Mouse (Mus musculus) ES-E14 (cell line): ENCODE data around the gene Gpr37l1. TPM values are rescaled to one million over a fixed set of nuclear protein-coding genes. Genes with fewer than 3 reads are reported as not detected.

Experiments used
- DNase-seq: peaks from one replicate; pipeline ENCODE4 v3.0.0-alpha.2; 2013; ENCODE audit warnings: low read depth, low spot score
- H3K27ac ChIP-seq: 2 replicates; pipeline ENCODE4 v1.5.1; 2012; ENCODE audit warnings: low read depth, mild to moderate bottlenecking, low read length, moderate library complexity, mixed read lengths; ENCODE audit not compliant: poor library complexity, insufficient read depth, severe bottlenecking
- H3K36me3 ChIP-seq: 2 replicates; pipeline ENCODE4 v1.6.1; 2012; ENCODE audit warnings: mild to moderate bottlenecking, low read length, moderate library complexity, mixed read lengths; ENCODE audit not compliant: control insufficient read depth, poor library complexity, insufficient read depth, severe bottlenecking
- H3K4me1 ChIP-seq, 2 experiments: fragments of 150-350 bp in 1 of 2; sonication (generic) in 1 of 2; 2 replicates each; pipeline ENCODE4 v1.6.1; 2012; ENCODE audit warnings: low read length in 2 of 2, mild to moderate bottlenecking in 1 of 2, mixed read lengths in 1 of 2; ENCODE audit not compliant: control insufficient read depth in 2 of 2, insufficient read depth in 2 of 2, poor library complexity in 1 of 2
- H3K4me3 ChIP-seq, 2 experiments: fragments of 150-350 bp in 1 of 2; sonication (generic) in 1 of 2; 2 replicates each; pipeline ENCODE4 v1.5.1; 2012; ENCODE audit warnings: low read length in 2 of 2, low read depth in 1 of 2, mild to moderate bottlenecking in 1 of 2, mixed read lengths in 1 of 2; ENCODE audit not compliant: insufficient read depth in 1 of 2, poor library complexity in 1 of 2, severe bottlenecking in 1 of 2
- H3K9ac ChIP-seq: 2 replicates; pipeline ENCODE4 v1.6.1; 2012; ENCODE audit warnings: low read depth, mild to moderate bottlenecking, low read length, mixed read lengths; ENCODE audit not compliant: poor library complexity, insufficient read depth, severe bottlenecking
- H3K9me3 ChIP-seq: fragments of 150-350 bp; sonication (generic); 2 replicates; pipeline ENCODE4 v1.6.1; 2012; ENCODE audit warnings: low read depth, mild to moderate bottlenecking, low read length; ENCODE audit not compliant: control insufficient read depth, insufficient read depth
- CHD2 ChIP-seq: IDR thresholded peaks from 2 replicates; pipeline ENCODE4 v1.6.1; 2014; ENCODE audit warnings: mild to moderate bottlenecking, low read depth, low read length, inconsistent platforms
- HCFC1 ChIP-seq: IDR thresholded peaks from 2 replicates; pipeline ENCODE4 v1.6.1; 2012; ENCODE audit warnings: low read length, inconsistent platforms, borderline replicate concordance; ENCODE audit not compliant: insufficient read depth
- MAFK ChIP-seq: IDR thresholded peaks from 2 replicates; pipeline ENCODE4 v1.6.1; 2014; ENCODE audit warnings: mild to moderate bottlenecking, low read depth, low read length, inconsistent platforms; ENCODE audit not compliant: insufficient read depth
- ZC3H11A ChIP-seq: IDR thresholded peaks from 2 replicates; pipeline ENCODE4 v1.6.1; 2012; ENCODE audit warnings: low read depth, mild to moderate bottlenecking, inconsistent platforms, low read length, borderline replicate concordance
- ZNF384 ChIP-seq: IDR thresholded peaks from 2 replicates; pipeline ENCODE4 v1.6.1; 2012; ENCODE audit warnings: low read depth, low read length, inconsistent platforms
- in situ Hi-C, 2 experiments: fragments of 600-800 bp; cut with MboI; formaldehyde crosslinking; loops; one replicate each; pipeline ENCODE4 v1.15.1; 2025; ENCODE audit warnings: low sequenced_read_pairs in 2 of 2, inconsistent platforms in 1 of 2; ENCODE audit not compliant: unreplicated experiment in 2 of 2
- total RNA-seq: library from RNA; depleted of rRNA; stranded (reverse); fragments of 300-350 nt; gene quantifications from 2 replicates; pipeline ENCODE4 v1.2.3, GENCODE M21; 2012

Gene Gpr37l1
- total RNA-seq, 1 experiment, result not detected

- in situ Hi-C loops, result loop anchor here in 1 of 2 experiments (25.0 kb wide), 1 partner anchor 203 kb away; no protein-coding TSS in a partner anchor
- peaks cover 0 to 6% of the 10 kb centered on the region in 2 experiments; a peak in 1 of 4 replicates for H3K4me1 ChIP-seq
- no peak overlapping the region for H3K4me3 ChIP-seq
- TF ChIP-seq ZNF384 (no peak), HCFC1 (no peak), MAFK (no peak), CHD2 (no peak), ZC3H11A (no peak)
- DNase-seq, result no peak
- no peak overlapping the region for H3K9ac ChIP-seq
- H3K9me3 ChIP-seq, result no peaks in the 10 kb centered on the region
- no peak overlapping the region for H3K27ac ChIP-seq
- peaks cover 17% of the 10 kb centered on the region for H3K36me3 ChIP-seq
Observed at GRCm38 (mm10) chr1:135159556-135160123, 7.8 kb downstream of the Gpr37l1 start.

GRCm38 (mm10) chr1:135159074-135159473, 8.4 kb downstream of the Gpr37l1 start:
- Histone ChIP-seq H3K9ac (no peak overlapping the region), H3K27ac (no peak overlapping the region), H3K36me3 (peaks cover 19% of the 10 kb centered on the region), H3K4me3 (no peak overlapping the region), H3K4me1 (peaks cover 0 to 9% of the 10 kb centered on the region in 2 experiments; a peak in 1 of 4 replicates), H3K9me3 (no peaks in the 10 kb centered on the region)
- in situ Hi-C loops, result loop anchor here in 1 of 2 experiments (25.0 kb wide), 1 partner anchor 203 kb away; no protein-coding TSS in a partner anchor
- TF ChIP-seq ZNF384 (no peak), MAFK (no peak)
- no peak for DNase-seq

- Histone ChIP-seq H3K4me3 (no peak overlapping the region), H3K9ac (no peak overlapping the region), H3K4me1 (peaks cover 0 to 12% of the 10 kb centered on the region in 2 experiments; a peak in 1 of 4 replicates), H3K27ac (no peak overlapping the region), H3K36me3 (peaks cover 21% of the 10 kb centered on the region), H3K9me3 (no peaks in the 10 kb centered on the region)
- in situ Hi-C loops, result loop anchor here in 1 of 2 experiments (25.0 kb wide), 1 partner anchor 204 kb away; no protein-coding TSS in a partner anchor
- no peak for DNase-seq
- TF ChIP-seq ZC3H11A (no peak), MAFK (no peak), ZNF384 (no peak)
Observed at GRCm38 (mm10) chr1:135158633-135159032, 8.8 kb downstream of the Gpr37l1 start.

GRCm38 (mm10) chr1:135156300-135156699, 11.2 kb downstream of the Gpr37l1 start:
- Histone ChIP-seq H3K36me3 (peaks cover 25% of the 10 kb centered on the region), H3K27ac (no peak overlapping the region), H3K9ac (no peak overlapping the region), H3K4me3 (no peak overlapping the region), H3K9me3 (no peaks in the 10 kb centered on the region), H3K4me1 (peaks cover 0 to 14% of the 10 kb centered on the region in 2 experiments; a peak in 1 of 4 replicates)
- DNase-seq, result no peak
- TF ChIP-seq CHD2 (no peak), ZC3H11A (no peak), ZNF384 (no peak), HCFC1 (no peak), MAFK (no peak)
- in situ Hi-C loops, result loop anchor here in 1 of 2 experiments (25.0 kb wide), 1 partner anchor 206 kb away; no protein-coding TSS in a partner anchor
